Mouse (Mus musculus): ENCODE results near the gene Frmd8. TPM values are rescaled to one million over a fixed set of nuclear protein-coding genes. Genes with fewer than 3 reads are reported as not detected.

Gene Frmd8
- total RNA-seq, 2 experiments from 2014 or later: 8.9 to 11.1 TPM

GRCm38 (mm10) chr19:5856604-5857003, 18.5 kb downstream of the Frmd8 start:
- no peak for DNase-seq (ENCODE audit: low spot score)
- intact Hi-C loops (cut with DNase I): no loop called here

GRCm38 (mm10) chr19:5852035-5852722, 22.9 kb downstream of the Frmd8 start:
- DNase-seq (ENCODE audit: low spot score): no peak
- intact Hi-C loops (cut with DNase I): no loop called here

GRCm38 (mm10) chr19:5851481-5851971, 23.5 kb downstream of the Frmd8 start:
- DNase-seq (ENCODE audit: low spot score): no peak
- intact Hi-C loops (cut with DNase I): loop anchor here (2.0 kb wide), 1 partner anchor 27 kb away; no protein-coding TSS in a partner anchor

GRCm38 (mm10) chr19:5850860-5851259, 24.2 kb downstream of the Frmd8 start:
- no peak for DNase-seq (ENCODE audit: low spot score)
- intact Hi-C loops (cut with DNase I): loop anchor here (1.0 to 2.0 kb wide), 2 partner anchors 28 to 58 kb away; no protein-coding TSS in a partner anchor

GRCm38 (mm10) chr19:5849843-5850527, 25.1 kb downstream of the Frmd8 start:
- DNase-seq (ENCODE audit: low spot score): peak; percentile 93
- intact Hi-C loops (cut with DNase I): loop anchor here (1.0 to 5.0 kb wide), 3 partner anchors 29 to 123 kb away; partner anchors contain the start of genes Ehbp1l1 and Fam89b

- intact Hi-C loops (cut with DNase I): loop anchor here (5.0 kb wide), 1 partner anchor 122 kb away; the partner anchor contains the start of genes Ehbp1l1 and Fam89b
- DNase-seq (ENCODE audit: low spot score): no peak
Measured at GRCm38 (mm10) chr19:5848826-5849672, 26.0 kb downstream of the Frmd8 start.

- intact Hi-C loops (cut with DNase I): loop anchor here (5.0 kb wide), 1 partner anchor 121 kb away; the partner anchor contains the start of genes Ehbp1l1 and Fam89b
- peak; percentile 65 for DNase-seq (ENCODE audit: low spot score)
Measured at GRCm38 (mm10) chr19:5848032-5848825, 26.8 kb downstream of the Frmd8 start.

GRCm38 (mm10) chr19:5847306-5847796, 27.7 kb downstream of the Frmd8 start:
- intact Hi-C loops (cut with DNase I): loop anchor here (5.0 kb wide), 1 partner anchor 120 kb away; the partner anchor contains the start of genes Ehbp1l1 and Fam89b
- no peak for DNase-seq (ENCODE audit: low spot score)

- intact Hi-C loops (cut with DNase I): loop anchor here (5.0 kb wide), 1 partner anchor 119 kb away; the partner anchor contains the start of genes Ehbp1l1 and Fam89b
- peak; percentile 91 for DNase-seq (ENCODE audit: low spot score)
Measured at GRCm38 (mm10) chr19:5846557-5847305, 28.3 kb downstream of the Frmd8 start.

GRCm38 (mm10) chr19:5846154-5846553, 28.9 kb downstream of the Frmd8 start:
- intact Hi-C loops (cut with DNase I): loop anchor here (5.0 kb wide), 1 partner anchor 119 kb away; the partner anchor contains the start of genes Ehbp1l1 and Fam89b
- no peak for DNase-seq (ENCODE audit: low spot score)

- intact Hi-C loops (cut with DNase I): loop anchor here (1.0 to 5.0 kb wide), 2 partner anchors 42 to 118 kb away; partner anchors contain the start of genes Ehbp1l1 and Fam89b
- peak; percentile 94 for DNase-seq (ENCODE audit: low spot score)
Measured at GRCm38 (mm10) chr19:5845319-5846135, 29.5 kb downstream of the Frmd8 start.

- intact Hi-C loops (cut with DNase I): loop anchor here (1.0 to 5.0 kb wide), 2 partner anchors 42 to 118 kb away; partner anchors contain the start of genes Ehbp1l1 and Fam89b
- no peak for DNase-seq (ENCODE audit: low spot score)
Measured at GRCm38 (mm10) chr19:5844831-5845318, 30.2 kb downstream of the Frmd8 start.

- no peak for DNase-seq (ENCODE audit: low spot score)
- intact Hi-C loops (cut with DNase I): no loop called here
Measured at GRCm38 (mm10) chr19:5843781-5844691, 31.0 kb downstream of the Frmd8 start.

GRCm38 (mm10) chr19:5842785-5843730, 32.0 kb downstream of the Frmd8 start:
- DNase-seq (ENCODE audit: low spot score): no peak
- intact Hi-C loops (cut with DNase I): no loop called here
